Comparison of ENCODE assay signal across 8 mouse cellular contexts in the genomic region with DNA sequence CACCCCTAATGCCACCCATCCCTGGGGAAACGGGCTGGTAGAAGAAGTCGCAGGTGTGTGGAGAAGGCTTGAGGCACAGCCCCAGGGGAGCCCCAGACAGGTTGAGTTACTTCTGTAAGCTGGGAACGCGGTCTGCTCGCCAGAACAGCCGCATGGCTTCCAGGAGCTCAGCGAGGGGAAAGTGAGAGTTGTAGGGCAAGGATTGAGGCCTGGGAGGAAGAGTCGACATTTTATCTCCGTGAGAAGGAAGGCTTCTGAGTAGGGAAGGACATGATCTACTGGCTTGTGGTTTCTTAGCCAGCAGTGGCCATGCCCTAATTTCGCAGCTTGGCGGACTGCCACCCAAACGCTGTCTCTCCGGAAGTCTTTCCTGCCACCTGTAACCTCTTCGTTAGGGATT. TPM values are rescaled to one million over a fixed set of nuclear protein-coding genes. Genes with fewer than 3 reads are reported as not detected.
DNase-seq lines count a peak whose midpoint lies in the region; ATAC-seq and TF ChIP-seq lines count a peak whose summit lies in the region.

No protein-coding gene starts in this region.

- no peak overlapping the region for H3K27ac ChIP-seq in liver, adult 2 months (replicated peaks; ENCODE audit: insufficient read depth, low read depth, low read length)
- H3K27ac ChIP-seq in forebrain, embryonic 11.5 days (ENCODE audit: low read depth, low read length) = no peak overlapping the region
- no peak overlapping the region for H3K27ac ChIP-seq in midbrain, embryonic 16.5 days (ENCODE audit: low read length)

- H3K27me3 ChIP-seq in liver, adult 2 months (ENCODE audit: control insufficient read depth, insufficient read depth, low read length) = peaks cover 11% of the 10 kb centered on the region
- peaks cover 29% of the 10 kb centered on the region for H3K27me3 ChIP-seq in forebrain, embryonic 11.5 days (ENCODE audit: control insufficient read depth, insufficient read depth, low read length)
- peaks cover 4% of the 10 kb centered on the region for H3K27me3 ChIP-seq in midbrain, embryonic 16.5 days (ENCODE audit: control insufficient read depth, insufficient read depth, low read depth, low read length)

- H3K9me3 ChIP-seq in forebrain, embryonic 11.5 days (ENCODE audit: control insufficient read depth, low read length) = no peaks in the 10 kb centered on the region
- H3K9me3 ChIP-seq in midbrain, embryonic 16.5 days (replicated peaks; ENCODE audit: control insufficient read depth, low read length, poor library complexity, severe bottlenecking) = no peaks in the 10 kb centered on the region

- H3K4me2 ChIP-seq in forebrain, embryonic 11.5 days (ENCODE audit: low read depth, low read length, severe bottlenecking) = peak overlapping the region; percentile 94
- H3K4me2 ChIP-seq in midbrain, embryonic 16.5 days (ENCODE audit: low read length) = peak overlapping the region; percentile 90

- 4% methylated on average over 14 of the region's 14 CpGs for WGBS in liver, adult 2 months
- 5% methylated on average over 14 of the region's 14 CpGs for WGBS in forebrain, embryonic 11.5 days
- 5% methylated on average over 14 of the region's 14 CpGs for WGBS in midbrain, embryonic 16.5 days

- no peaks in the 10 kb centered on the region for H3K79me2 ChIP-seq in liver, adult 2 months (ENCODE audit: control insufficient read depth, insufficient read depth, low read length)

- no peaks in the 10 kb centered on the region for H3K36me3 ChIP-seq in liver, adult 2 months (ENCODE audit: control insufficient read depth, insufficient read depth, low read length)
- no peaks in the 10 kb centered on the region for H3K36me3 ChIP-seq in forebrain, embryonic 11.5 days (ENCODE audit: control insufficient read depth, insufficient read depth, low read length)
- H3K36me3 ChIP-seq in midbrain, embryonic 16.5 days (ENCODE audit: control insufficient read depth, insufficient read depth, low read length) = no peaks in the 10 kb centered on the region

- no peak for ATAC-seq in forebrain, embryonic 11.5 days (replicated peaks; ENCODE audit: low FRiP score)
- ATAC-seq in midbrain, embryonic 16.5 days = 0 out of 2 replicates have a peak, but pooled peaks have one; percentile 7

- DNase-seq in liver, adult 2 months (ENCODE audit: extremely low read depth, low read depth, low spot score) = peak; percentile 15
- no peak for DNase-seq in liver
- peak; percentile 56 for DNase-seq in brain, adult 2 months (ENCODE audit: low read depth, low spot score)
- no peak for DNase-seq in forebrain, embryonic 11.5 days (ENCODE audit: low spot score)
- peak; percentile 36 for DNase-seq in kidney, postnatal 10 days
- DNase-seq in spleen, adult 12 weeks (ENCODE audit: low spot score) = no peak
- no peak for DNase-seq in frontal cortex, postnatal 36 days (ENCODE audit: low spot score in 2 of 2)

- TF ChIP-seq POLR2A in liver, adult 2 months (IDR thresholded peaks at IDR 0.05; ENCODE audit: extremely low read depth, insufficient read depth, low read length) = no peak

- peaks cover 4% of the 10 kb centered on the region; the same call in 1 of the 2 replicates for H3K4me1 ChIP-seq in liver, adult 2 months (ENCODE audit: control insufficient read depth, insufficient read depth, low read length)
- peaks cover 4% of the 10 kb centered on the region; the same call in 1 of the 2 replicates for H3K4me1 ChIP-seq in forebrain, embryonic 11.5 days (replicated peaks; ENCODE audit: control insufficient read depth, insufficient read depth, low read length)
- H3K4me1 ChIP-seq in midbrain, embryonic 16.5 days (ENCODE audit: control insufficient read depth, insufficient read depth, low read length) = no peaks in the 10 kb centered on the region

- no peak for TF ChIP-seq CTCF in liver, adult 2 months (IDR thresholded peaks at IDR 0.05; ENCODE audit: low read depth, low read length)

- H3K4me3 ChIP-seq in liver, adult 2 months (ENCODE audit: insufficient read depth, low read depth, low read length) = no peak overlapping the region
- H3K4me3 ChIP-seq in forebrain, embryonic 11.5 days (ENCODE audit: low read depth, low read length) = peak overlapping the region; percentile 51
- peak overlapping the region; percentile 73 for H3K4me3 ChIP-seq in midbrain, embryonic 16.5 days (ENCODE audit: low read depth, low read length)

- no peak overlapping the region for H3K9ac ChIP-seq in liver, adult 2 months (ENCODE audit: low read depth, low read length)
- H3K9ac ChIP-seq in forebrain, embryonic 11.5 days (ENCODE audit: low read length) = no peak overlapping the region; the same call in 1 of the 2 replicates
- H3K9ac ChIP-seq in midbrain, embryonic 16.5 days (ENCODE audit: low read depth, low read length) = peak overlapping the region; percentile 81

RNA-seq across cellular contexts. Expression of gene Dnajc6, which starts 0.9 kb away (rescaled TPM):
- 0.09 and 0.13 TPM in 2 replicates for total RNA-seq in liver, adult 2 months (2014; rRNA removed)
- 0.01 and 0.06 TPM in 2 replicates for polyA plus RNA-seq in liver, adult 2 months (2012; rRNA removed)
- 3.0 and 4.0 TPM in 2 replicates for polyA plus RNA-seq in forebrain, embryonic 11.5 days (2014; fragmentation: Nextera tagmentation; extraction: Ambion mirVana)
- 62.0 and 77.1 TPM in 2 replicates for polyA plus RNA-seq in midbrain, embryonic 16.5 days (2015; fragmentation: Nextera tagmentation; extraction: Ambion mirVana)

Comparison
In these comparisons a context has a peak if more than half of its experiments do, and no peak if none do; other contexts are left out.
1. DNase-seq: peak in liver, adult 2 months (single experiment), brain, adult 2 months (single experiment) and kidney, postnatal 10 days (single experiment); none in liver (single experiment), forebrain, embryonic 11.5 days (single experiment), spleen, adult 12 weeks (single experiment) and frontal cortex, postnatal 36 days (0 of 2).
2. RNA of gene Dnajc6, which starts 0.9 kb away (polyA plus RNA-seq): 62.0 to 77.1 TPM in midbrain, embryonic 16.5 days; 3.0 to 4.0 TPM in forebrain, embryonic 11.5 days and 0.01 to 0.06 TPM in liver, adult 2 months; every median in the first group is over 10 times any median in the second.